Mouse (Mus musculus): ENCODE results near the gene Lcmt1. TPM values are rescaled to one million over a fixed set of nuclear protein-coding genes. Genes with fewer than 3 reads are reported as not detected.

The Lcmt1 gene
- total RNA-seq, 2 experiments from 2014 or later, result 29.4 to 29.7 TPM

DNA sequence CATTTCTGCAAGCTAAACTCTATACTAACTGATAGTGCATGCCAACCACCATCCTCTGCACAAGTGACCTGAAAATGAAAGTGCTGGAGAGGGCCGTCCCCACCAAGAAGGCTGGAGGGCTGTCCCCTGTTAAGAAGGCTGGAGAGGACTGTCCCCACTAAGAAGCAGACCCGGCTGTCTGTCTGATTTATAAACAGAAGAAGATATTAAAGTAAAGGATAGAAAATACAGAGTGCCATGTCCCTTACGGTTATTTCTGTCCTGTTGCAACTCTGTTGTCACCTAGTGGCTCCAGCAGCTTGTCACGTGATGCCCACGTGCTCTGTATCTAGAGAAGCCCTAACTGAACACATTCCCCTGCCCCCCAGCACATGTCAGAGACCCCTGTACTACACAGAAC lies 9.4 kb upstream of the Lcmt1 start:
- DNase-seq, result no peak

DNA sequence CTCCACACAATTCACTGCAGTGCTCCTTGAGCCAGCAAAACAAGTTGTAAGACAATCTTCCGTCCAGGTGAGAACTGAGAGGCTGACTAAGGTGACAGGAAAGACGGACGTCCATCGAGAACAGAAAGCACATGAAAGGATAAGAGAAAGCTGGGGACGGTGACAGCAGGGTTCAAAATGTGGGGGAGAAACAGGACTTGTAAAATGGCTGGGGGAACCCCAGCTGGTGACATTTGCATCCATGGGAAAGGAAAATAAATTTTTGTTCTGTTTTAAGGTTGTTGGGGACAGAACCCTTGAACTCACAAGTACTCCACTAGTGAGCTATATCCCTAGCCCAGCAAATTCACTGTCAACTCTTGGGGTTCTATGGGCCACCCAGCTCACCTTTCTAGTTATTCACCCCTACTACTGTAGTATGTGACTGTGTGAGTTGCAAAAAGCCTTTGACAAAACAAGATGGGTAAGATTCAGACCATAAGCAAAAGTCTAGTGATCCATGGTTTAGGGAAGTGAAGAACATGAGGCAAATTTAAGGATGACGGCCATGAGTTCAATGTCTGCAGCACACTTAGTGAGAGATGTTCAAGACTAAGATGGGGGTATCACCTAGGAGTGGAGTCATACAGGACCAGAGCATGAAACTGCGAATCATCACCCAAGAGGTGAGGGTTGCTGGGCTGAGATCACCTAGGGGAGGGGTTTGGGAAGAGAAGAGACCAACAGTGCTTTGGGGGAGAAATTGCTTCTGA lies 8.2 kb upstream of the Lcmt1 start:
- no peak for DNase-seq

DNA sequence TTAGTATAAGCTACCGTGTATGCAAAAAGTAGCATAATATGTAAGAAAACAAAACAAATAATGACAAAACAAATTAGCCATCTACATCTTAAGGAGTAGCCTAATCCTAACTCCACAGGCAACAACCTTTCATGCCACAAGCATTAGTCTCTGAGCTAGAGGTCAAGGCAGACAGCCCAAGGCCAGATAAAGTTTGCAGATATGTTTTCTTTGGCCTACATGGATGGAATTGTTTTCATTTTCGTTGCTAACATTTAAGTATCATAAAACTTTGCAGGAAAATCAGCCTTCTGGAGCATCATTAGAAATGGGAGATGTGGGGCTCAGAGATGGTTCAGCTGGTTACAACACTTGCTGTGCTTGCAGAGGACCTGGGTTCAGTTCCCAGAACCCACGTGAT lies 6.8 kb upstream of the Lcmt1 start:
- DNase-seq, result no peak

DNA sequence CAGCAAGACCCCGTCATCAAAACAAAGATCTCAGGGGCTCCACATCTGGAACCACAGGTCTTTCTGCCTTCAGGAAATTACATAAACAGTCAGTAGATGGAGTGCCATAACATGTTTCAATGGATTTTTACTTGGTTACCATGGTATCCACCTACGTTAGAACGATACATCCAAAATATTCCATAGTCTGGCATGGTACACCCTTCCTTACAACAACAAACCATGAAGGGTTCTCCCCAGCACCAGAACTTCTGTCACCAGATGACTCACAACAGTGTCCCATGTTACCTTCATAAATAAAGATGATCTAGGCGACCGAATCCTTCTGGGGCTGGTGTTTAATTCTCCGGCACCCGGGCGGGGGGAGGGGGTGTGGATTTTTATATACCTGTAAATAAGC lies 5.6 kb upstream of the Lcmt1 start:
- DNase-seq, result no peak

DNA sequence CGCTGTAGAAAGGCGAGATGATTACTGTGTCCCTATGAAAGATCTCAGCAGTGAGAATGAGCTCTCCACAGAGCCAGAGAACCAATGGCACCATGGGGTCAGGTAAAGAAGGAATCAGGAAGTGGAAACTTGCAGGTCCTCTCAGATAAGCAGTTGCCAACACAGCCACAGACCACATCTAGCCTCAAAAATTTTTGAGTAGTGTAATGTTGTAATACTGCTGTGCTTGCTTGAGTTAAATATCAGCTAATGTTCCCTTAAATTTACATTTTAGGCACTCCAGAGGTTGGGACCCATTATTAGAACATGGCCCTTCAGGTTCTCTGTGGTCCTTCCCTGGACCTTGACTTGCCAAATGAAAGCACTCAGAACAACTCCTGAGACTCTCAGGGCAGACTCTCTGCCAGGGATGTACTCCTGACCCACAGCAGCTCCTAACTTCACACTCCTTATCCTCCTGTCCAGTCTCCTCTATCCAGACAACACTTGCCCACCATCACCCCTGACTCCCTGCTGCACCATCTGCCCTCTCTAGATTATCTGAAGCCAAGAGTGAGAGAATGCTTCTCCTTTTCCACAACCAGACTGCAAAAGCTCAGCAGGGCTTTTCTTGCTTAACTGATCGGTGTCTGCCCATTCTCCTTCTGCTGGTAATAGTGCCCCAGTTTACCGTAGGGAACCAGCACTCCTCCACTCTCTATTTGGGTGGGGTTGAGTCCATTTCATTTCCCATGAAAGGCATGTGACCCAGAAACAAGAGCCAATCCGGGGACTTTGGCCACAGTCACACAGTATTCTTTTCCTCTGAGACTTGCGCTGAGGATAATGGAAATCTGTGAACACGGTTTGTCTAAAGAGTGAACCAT lies 3.5 kb upstream of the Lcmt1 start:
- DNase-seq, result no peak

DNA sequence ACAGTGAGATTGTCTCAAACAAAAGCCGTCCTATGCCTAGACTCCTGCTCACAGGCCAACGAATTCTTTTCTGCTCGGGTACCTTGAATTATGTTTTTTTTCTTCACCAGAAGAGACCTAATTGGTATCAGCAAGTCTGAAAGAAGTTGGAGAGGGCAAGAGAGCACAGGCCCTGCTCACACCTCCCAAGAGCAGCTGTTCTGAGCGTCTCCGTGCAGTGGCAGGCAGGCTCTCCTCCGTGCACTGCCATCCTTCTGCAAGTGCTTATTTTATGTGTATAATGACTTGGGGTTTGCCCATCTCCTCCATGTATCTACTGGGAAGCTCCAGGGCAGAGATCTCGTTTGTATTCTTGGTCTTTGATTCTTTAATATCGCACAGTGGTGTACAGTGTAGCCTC lies 2.8 kb upstream of the Lcmt1 start:
- DNase-seq, result no peak

DNA sequence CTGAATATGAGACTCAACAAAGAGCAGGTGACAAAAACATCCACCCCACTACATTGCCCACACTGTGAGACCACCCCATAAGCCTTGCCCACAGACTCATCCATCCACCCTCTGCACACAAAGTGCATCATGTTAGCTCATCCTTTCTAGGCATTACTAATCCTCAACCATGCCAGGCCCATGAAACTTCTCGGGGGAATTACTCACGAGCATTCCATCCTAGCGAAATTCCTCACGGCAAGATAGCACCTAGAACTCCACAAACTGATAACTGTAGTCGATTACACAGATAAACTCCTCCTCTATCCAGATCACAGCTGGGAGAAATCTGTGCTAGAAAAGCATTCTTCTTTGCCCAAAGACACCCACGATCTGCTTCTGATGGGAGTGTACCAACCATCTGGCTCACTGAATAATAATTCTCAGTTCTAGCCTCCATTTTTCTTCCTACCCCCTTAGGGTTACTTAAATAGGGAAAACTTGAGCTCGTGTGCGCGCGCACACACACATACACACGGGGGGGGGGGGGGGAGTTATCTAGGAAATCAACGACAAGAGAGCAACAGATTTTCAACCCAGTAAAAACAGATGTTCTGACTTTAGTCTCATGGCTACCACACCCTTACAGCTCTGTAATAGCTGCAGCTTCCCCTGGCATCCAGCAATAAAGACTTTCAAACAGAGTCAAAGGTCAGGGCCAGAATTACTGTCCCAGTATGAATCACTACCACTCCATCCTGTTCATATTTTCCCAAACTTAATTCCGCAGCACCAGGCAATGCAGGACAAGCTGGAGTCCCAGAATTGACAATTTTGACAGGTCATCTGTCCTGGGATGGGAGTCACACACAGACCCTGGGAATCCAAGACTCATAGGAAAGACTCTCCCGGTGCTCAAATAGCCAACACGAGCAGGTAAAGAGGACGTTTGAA lies 2.1 kb upstream of the Lcmt1 start:
- DNase-seq, result no peak

DNA sequence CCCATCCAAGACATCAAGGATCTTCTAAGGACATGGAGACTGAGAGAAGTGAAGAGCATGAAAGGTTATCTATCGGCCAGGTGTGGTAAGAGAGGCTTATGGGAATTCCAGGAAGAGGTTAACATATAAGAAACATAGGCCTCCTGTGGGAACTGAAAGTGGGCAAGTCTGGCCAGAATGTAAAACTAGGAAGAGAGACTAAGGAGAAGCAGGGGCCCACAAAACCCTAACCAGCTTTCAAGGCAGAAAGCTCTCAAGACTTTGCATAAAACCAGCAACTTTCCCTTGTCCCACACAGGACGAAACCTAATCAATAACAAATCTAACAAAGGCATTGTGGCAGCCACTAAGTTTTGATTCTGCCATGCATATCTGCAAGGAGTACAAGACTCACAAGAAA lies 1.4 kb upstream of the Lcmt1 start:
- DNase-seq, result no peak

DNA sequence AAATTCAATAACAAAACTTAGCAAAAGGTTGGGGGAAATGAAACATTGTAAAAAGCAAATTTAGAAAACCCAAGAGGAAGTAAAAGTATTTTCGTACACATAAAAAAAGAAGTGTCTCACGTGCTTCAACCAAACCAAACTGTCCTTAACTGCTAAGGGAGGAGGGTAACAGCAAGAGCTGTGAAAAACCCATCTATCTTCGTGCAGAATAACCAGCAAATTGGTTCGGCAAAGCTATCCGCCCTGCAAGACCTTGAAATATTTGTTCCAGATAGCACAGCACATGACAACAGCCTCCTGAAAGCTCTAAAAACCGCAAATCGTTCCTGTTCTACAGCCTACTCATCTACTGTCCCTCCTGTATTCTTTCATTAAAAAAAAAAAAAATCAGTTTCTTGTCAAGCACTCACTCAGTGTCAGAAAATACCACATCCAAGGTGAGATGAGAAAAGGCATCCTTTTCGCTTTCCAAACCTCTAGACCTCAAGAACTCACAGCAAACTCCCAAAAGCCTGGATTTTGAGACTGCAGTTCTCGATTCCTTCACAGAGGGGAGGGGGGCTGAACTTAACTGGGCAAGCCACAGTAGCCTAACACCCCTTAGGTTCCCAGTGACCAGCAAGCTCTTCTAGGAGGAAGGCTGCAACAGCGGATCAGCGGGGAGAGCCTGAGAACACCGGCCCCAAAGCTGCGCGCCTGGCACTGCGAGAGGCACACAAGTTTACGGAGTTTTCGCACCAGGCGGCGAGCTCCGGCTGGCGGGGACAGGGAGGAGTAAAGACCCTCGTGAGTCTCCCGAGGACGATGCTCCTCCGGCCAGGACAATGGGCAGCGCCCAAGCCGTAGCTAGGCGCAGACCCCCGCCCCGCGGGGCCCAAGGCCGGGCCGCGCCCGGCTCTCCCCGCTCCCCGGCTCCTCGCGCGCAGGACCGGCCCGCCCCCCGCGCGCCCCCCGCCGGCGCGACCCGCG lies 522 bp upstream of the Lcmt1 start:
- peak; percentile 56 for DNase-seq

DNA sequence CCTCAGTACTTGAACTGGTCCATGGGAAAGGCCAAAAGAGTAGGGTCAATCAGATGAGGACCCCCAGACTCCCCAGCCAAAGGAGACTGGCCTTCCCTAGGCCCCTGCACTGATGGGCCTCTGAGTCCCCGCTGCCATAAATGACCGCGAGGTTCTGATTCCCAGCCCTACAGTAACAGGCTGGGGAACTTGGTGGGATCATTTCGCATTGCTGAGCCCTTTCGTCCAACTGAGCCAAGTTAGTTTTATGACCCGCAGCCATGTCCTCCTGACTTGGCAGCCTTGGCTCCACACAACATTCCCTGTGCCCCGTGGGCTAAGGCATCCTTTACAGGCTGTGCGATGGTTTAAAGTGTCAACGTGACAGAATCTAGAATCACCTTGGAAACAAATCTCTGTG lies 1.1 kb downstream of the Lcmt1 start:
- DNase-seq, result no peak

DNA sequence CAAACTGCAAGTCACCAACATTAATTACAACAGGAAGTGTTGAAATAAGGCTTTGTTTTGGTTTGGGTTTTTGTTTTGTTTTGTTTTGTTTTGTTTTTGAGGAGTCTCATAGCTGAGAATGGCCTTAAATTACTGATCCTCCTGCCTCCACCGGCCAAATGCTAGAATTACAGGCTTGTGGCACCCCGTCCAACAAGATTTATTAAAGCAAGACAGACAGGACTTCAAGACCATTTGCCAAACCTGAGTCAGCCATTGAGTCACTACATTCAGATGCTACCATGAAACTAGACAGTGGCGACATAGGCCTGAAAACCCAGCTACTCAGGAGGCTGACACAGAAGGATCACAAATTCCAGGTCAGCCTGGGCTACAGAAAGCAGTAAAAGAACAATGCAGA lies 1.9 kb downstream of the Lcmt1 start:
- DNase-seq, result no peak

DNA sequence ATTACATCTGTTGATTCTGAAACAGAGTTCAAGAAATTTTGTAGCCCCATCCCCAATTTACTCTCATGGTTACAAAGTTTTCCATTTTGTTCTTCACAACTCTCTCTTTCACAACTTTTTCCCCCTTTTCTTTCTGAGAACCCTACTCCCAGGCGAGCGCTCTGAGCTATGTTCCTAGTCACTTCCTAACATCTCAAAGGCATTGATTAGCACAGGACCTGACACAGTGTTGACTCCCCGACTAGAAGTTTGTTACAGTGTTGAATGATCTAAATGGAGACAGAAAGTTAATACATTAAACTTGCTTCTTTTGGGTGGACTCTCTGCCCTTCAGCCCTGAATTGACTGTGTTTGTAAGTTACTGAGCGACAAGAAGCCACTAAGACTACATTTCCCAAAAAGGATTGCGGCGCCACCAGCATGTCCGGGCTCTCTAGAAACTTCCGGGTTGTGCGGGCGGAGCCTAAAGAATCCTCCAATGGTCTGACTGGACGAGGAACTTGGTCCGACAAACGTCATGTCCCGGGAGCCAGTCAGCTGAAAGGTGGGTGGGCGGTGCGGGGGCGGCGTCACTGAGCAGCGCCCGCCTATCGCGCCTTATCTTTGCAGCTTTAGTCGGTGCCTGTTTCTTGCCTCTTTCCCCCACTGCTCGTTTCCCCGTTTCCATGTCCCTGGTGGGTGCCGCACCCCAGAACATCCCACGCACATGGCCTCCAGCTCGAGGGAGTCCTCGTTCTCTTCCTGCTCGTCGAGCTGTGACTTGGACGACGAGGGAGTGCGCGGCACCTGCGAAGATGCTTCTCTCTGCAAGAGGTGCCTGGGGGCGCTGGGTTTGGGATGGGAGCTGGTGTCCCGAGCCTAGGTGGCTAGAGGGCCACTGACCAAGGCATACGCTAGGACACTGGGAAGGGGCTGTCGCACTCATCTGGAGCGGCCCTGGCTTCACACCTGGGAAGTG lies 8.1 kb downstream of the Lcmt1 start:
- peak; percentile 86 for DNase-seq

DNA sequence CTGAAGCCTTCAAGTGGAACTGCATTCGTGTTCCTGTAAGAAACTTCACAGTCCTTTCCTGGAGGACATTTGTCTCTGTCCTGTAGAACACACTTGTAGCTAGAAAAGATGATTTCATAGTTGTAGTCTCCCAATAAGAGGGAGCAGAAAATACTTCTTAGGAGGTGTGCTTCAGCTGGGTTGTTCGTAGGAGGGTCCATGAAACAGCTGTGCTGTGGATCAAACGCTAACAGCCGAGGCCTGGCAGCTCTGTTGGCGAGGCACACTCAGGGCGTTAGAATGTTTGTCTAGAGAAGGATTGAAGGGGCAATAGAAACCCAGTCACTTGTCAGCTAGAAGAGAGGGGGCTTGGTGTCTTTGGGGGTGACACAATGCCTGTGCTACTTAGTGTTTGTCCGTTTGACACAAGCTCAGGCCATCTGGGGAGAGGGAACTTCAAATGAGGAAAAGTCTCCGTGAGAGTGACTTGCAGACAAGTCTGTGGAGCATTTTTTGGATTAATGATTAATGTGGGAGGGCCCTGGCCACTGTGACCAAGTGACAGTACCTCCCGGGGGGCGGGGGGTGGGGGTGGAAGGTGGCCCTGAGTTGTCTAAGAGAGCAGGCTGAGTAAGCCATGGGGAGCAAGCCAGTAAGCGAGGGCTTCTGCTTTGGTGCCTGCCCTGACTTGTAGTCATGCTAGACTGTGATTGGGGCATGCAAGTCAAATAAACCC lies 16.3 kb downstream of the Lcmt1 start:
- no peak for DNase-seq

DNA sequence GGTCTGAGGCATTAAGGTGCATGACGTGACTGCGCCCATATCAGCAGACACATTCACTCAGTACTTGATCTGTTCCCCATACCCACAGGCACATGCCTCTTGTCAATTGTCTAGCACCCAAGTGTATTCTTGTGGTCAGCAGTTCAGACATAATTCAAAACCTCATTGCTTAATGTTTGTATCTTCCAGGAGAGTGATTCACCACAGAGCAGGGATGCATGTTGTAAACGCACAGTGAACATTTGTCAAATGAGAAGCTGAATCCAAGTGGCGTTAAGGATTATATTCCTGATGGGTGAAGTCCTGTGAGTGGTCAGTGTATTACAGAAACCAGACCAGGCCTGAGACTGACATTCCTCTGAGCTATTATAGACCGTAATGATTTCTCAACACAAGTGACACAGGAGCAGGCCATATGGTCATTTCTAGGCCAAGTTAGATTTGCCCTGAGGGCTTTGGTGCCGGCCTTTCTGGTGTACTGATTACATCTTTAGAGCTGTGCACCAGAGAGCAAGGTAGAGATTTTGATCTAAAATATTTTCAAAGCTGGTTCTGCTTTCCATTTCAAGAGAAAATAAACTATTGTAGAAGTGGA lies 20.2 kb downstream of the Lcmt1 start:
- no peak for DNase-seq

DNA sequence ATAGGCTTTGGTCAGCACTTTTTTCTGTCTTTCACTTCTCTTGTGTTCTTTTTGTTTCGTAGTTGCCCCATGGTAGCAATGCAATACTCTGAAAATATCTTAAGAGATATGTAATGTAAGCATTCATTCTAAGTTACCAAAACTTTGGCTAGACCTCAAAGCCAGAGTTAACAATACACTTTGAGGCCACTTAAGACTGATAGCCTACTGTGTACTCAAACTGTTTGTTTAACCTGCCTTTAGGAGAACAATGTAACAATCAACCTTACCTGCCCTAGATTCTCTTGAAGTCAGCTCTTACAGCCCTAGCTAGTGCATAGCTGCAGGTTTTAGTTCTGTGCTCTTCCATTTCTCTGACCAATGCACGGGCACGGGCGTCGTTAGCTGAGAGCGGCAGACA lies 24.7 kb downstream of the Lcmt1 start:
- no peak for DNase-seq

DNA sequence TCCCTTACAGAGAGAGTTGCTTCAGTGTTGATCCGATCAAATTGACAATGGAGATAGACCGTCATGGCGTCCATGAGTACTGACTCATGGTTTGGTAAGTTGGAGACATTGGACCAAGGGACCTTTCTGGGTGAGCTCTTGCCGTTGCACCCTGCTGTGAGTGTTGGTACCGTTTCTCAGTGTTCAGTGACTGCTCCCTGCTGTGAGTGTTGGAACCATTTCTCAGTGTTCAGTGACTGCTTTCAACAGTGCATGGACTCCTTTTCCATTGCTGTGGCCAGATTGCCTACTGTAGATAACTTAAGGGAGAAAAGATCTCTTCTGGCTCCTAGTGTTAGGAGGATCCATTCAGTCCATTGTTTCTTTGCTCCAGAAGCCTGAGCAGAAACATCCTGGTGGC lies 27.3 kb downstream of the Lcmt1 start:
- DNase-seq, result no peak

DNA sequence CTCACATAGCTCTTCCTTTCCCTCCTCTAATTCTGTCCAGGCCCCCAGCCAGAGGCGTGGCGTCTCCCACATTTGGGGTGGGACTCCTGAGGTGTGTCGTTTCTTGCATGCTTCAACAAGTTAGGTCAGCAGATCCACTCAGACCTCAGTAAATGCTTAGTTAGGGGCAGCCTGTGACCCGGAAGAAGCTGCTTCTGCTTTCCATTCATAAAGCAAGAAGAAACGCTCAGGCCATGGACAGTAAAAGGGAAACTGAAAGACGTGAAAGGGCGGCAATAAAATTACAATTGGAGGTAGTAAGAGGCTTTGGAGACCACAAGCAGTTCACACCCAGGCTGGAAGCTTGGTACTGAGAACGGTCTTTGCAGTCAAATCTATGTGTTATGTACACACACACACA lies 27.8 kb downstream of the Lcmt1 start:
- DNase-seq, result no peak

DNA sequence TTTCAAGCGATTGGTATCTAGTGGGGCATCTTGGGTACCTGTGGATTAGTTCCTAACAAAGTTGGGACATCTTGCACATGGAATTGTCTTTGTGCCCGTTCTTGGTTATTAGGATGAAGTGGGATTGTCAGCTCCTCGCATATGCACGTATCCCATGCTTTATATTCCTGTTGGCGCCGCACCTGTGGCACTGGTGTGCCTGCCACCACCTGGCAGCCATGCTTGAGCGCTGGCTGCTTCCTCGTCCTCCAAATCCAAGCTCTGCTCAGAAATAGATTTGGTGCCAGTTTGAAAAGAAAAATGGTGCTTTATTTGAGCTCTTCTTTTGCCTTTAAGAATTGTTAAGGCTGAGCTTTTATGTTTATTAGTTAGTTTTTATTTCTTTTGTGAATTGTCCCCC lies 28.3 kb downstream of the Lcmt1 start:
- DNase-seq, result no peak

DNA sequence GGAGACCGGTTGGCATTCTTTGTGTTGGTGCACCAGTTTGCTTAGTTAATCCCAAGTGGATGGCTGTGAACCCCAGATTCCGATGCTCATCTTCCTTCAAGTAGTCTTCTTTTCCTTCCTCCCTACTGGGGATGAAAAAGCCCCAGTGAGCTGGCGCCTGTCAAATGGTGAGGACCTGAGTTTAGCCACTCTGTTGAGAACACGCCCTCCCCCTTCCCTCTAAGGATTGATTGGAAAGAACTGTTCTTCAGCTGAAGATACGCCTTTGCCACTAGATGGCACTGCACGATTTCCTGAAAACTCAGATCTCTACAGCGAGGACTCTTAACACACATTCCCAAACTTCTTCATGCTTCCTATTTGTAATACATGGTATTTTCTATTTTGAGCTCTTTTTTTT lies 29.2 kb downstream of the Lcmt1 start:
- DNase-seq, result peak; percentile 38

All from gastrocnemius, postnatal 10 days (tissue).